Mouse (Mus musculus) C2C12 (cell line): ENCODE measurements around the gene Grin2a. TPM values are rescaled to one million over a fixed set of nuclear protein-coding genes. Genes with fewer than 3 reads are reported as not detected.
"Not testable (repeated sequence)": the region's sequence is repeated elsewhere in the genome, so short reads cannot be mapped to it uniquely, and the experiment has no call there.

Source experiments
- H3K27me3 ChIP-seq: one replicate; pipeline ENCODE4 v1.6.1; 2011; ENCODE audit not compliant: control insufficient read depth, insufficient read depth, insufficient read length
- H3K36me3 ChIP-seq: one replicate; pipeline ENCODE4 v1.6.1; 2011; ENCODE audit not compliant: control insufficient read depth, insufficient read depth
- H3K4me3 ChIP-seq: one replicate; pipeline ENCODE4 v1.5.1; 2011; ENCODE audit warnings: mild to moderate bottlenecking, control low read depth; ENCODE audit not compliant: poor library complexity, insufficient read depth, severe bottlenecking
- H3K79me2 ChIP-seq: one replicate; pipeline ENCODE4 v1.6.1; 2011; ENCODE audit not compliant: control insufficient read depth, insufficient read depth
- H3K79me3 ChIP-seq: one replicate; pipeline ENCODE4 v1.6.1; 2011; ENCODE audit warnings: low read depth, control low read depth
- H3ac ChIP-seq: one replicate; pipeline ENCODE3; 2011; ENCODE audit warnings: low read depth; ENCODE audit not compliant: control insufficient read depth, insufficient read length
- CEBPB ChIP-seq: IDR thresholded peaks from one replicate; pipeline ENCODE4 v1.6.1; 2011; ENCODE audit warnings: low read depth, mild to moderate bottlenecking, control low read depth, moderate library complexity
- CTCF ChIP-seq: IDR thresholded peaks from one replicate; pipeline ENCODE4 v1.5.1; 2011; ENCODE audit not compliant: control insufficient read depth, insufficient read depth, insufficient read length
- FOSL1 ChIP-seq: IDR thresholded peaks from one replicate; pipeline ENCODE4 v1.8.0; 2011; ENCODE audit warnings: mild to moderate bottlenecking, low read length; ENCODE audit not compliant: poor library complexity, insufficient read depth, severe bottlenecking
- MAX ChIP-seq: IDR thresholded peaks from one replicate; pipeline ENCODE4 v1.6.1; 2011; ENCODE audit warnings: mild to moderate bottlenecking, control low read depth
- MYOD1 ChIP-seq: IDR thresholded peaks from one replicate; pipeline ENCODE4 v1.6.1; 2011; ENCODE audit warnings: low read depth; ENCODE audit not compliant: control insufficient read depth, insufficient read length
- MYOG ChIP-seq: IDR thresholded peaks from one replicate; pipeline ENCODE4 v1.6.1; 2011; ENCODE audit not compliant: control insufficient read depth, insufficient read length; ENCODE audit errors: extremely low read depth
- USF1 ChIP-seq: IDR thresholded peaks from one replicate; pipeline ENCODE4 v1.6.1; 2011; ENCODE audit warnings: low read depth, mild to moderate bottlenecking, control low read depth, moderate library complexity
- polyA plus RNA-seq: library from polyadenylated mRNA; unstranded; fragments of >200 nt; fragmentation: generic; extraction: Trizol; gene quantifications from one replicate; pipeline ENCODE4 v1.2.1, GENCODE M21; 2012; ENCODE audit warnings: missing spikeins

The Grin2a gene
- polyA plus RNA-seq, 1 experiment: 0.01 TPM

- no peaks in the 10 kb centered on the region for H3K27me3 ChIP-seq
- TF ChIP-seq MYOD1: no peak
- no peak for TF ChIP-seq CTCF
- TF ChIP-seq FOSL1: no peak
- TF ChIP-seq CEBPB: no peak
- TF ChIP-seq MYOG: no peak
- TF ChIP-seq USF1: no peak
- no peak for TF ChIP-seq MAX
These were observed 378.6 kb downstream of the Grin2a start for GRCm38 (mm10) chr16:9616807-9617206.

GRCm38 (mm10) chr16:9612596-9612995 lies 382.8 kb downstream of the Grin2a start:
- not testable (repeated sequence) for H3ac ChIP-seq, H3K4me3 ChIP-seq

More at GRCm38 (mm10) chr16:9616807-9617206, 378.6 kb downstream of the Grin2a start:
- Histone ChIP-seq H3K79me3 (no peaks in the 10 kb centered on the region), H3ac (no peak overlapping the region), H3K79me2 (no peaks in the 10 kb centered on the region), H3K4me3 (no peak overlapping the region), H3K36me3 (no peaks in the 10 kb centered on the region)

GRCm38 (mm10) chr16:9607432-9607831 lies 387.9 kb downstream of the Grin2a start:
- TF ChIP-seq CEBPB (no peak), CTCF (no peak), MAX (no peak), MYOG (no peak), MYOD1 (no peak), FOSL1 (no peak), USF1 (no peak)
- no peak overlapping the region for H3ac ChIP-seq
- H3K36me3 ChIP-seq: no peaks in the 10 kb centered on the region
- H3K27me3 ChIP-seq: no peaks in the 10 kb centered on the region
- no peaks in the 10 kb centered on the region for H3K79me3 ChIP-seq
- H3K79me2 ChIP-seq: no peaks in the 10 kb centered on the region
- H3K4me3 ChIP-seq: no peak overlapping the region

More at GRCm38 (mm10) chr16:9612596-9612995, 382.8 kb downstream of the Grin2a start:
- H3K27me3 ChIP-seq, H3K79me2 ChIP-seq, H3K36me3 ChIP-seq, H3K79me3 ChIP-seq: not testable (repeated sequence)

GRCm38 (mm10) chr16:9603983-9604382 lies 391.4 kb downstream of the Grin2a start:
- no peak overlapping the region for H3K4me3 ChIP-seq
- H3K27me3 ChIP-seq: no peaks in the 10 kb centered on the region
- no peak for TF ChIP-seq MYOD1
- no peak for TF ChIP-seq FOSL1
- TF ChIP-seq CTCF: no peak
- no peak for TF ChIP-seq CEBPB
- no peak for TF ChIP-seq MYOG
- no peaks in the 10 kb centered on the region for H3K36me3 ChIP-seq
- no peak overlapping the region for H3ac ChIP-seq
- no peaks in the 10 kb centered on the region for H3K79me3 ChIP-seq
- H3K79me2 ChIP-seq: no peaks in the 10 kb centered on the region

GRCm38 (mm10) chr16:9602579-9602978 lies 392.8 kb downstream of the Grin2a start:
- H3K36me3 ChIP-seq: no peaks in the 10 kb centered on the region
- no peak overlapping the region for H3ac ChIP-seq
- no peaks in the 10 kb centered on the region for H3K27me3 ChIP-seq
- no peaks in the 10 kb centered on the region for H3K79me3 ChIP-seq
- no peak overlapping the region for H3K4me3 ChIP-seq
- no peak for TF ChIP-seq MYOG
- TF ChIP-seq MYOD1: no peak
- no peak for TF ChIP-seq USF1
- no peak for TF ChIP-seq CTCF
- no peak for TF ChIP-seq FOSL1
- TF ChIP-seq CEBPB: no peak
- TF ChIP-seq MAX: no peak
- H3K79me2 ChIP-seq: no peaks in the 10 kb centered on the region

- Histone ChIP-seq H3ac (no peak overlapping the region), H3K79me2 (no peaks in the 10 kb centered on the region), H3K4me3 (no peak overlapping the region), H3K36me3 (no peaks in the 10 kb centered on the region), H3K79me3 (no peaks in the 10 kb centered on the region), H3K27me3 (no peaks in the 10 kb centered on the region)
- no peak for TF ChIP-seq CEBPB
- TF ChIP-seq CTCF: no peak
- TF ChIP-seq MYOD1: no peak
- TF ChIP-seq USF1: no peak
- TF ChIP-seq FOSL1: no peak
- TF ChIP-seq MAX: no peak
- no peak for TF ChIP-seq MYOG
These were observed 406.2 kb downstream of the Grin2a start for GRCm38 (mm10) chr16:9589176-9589575.
